29 mouse cellular contexts compared by ENCODE assay signal in the genomic region with DNA sequence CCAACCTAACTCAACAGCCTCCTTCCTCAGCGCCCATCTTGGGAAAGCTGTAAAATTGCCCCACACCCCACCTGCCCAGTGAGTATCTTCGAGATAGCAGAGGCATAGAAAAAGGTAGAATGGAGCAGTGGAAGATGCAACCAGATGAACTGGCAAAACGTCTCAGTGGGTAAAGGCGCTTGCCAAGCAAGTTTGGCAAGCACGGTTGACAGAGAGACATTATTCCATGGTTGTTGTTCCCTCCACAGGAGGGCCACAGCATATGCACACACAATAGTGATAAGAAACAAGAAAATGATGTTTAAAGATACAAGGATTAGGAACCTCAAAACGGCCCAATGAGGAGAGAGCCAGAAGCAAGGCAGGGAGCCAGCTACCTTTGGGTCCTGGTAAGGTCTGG. TPM values are rescaled to one million over a fixed set of nuclear protein-coding genes. Genes with fewer than 3 reads are reported as not detected.
DNase-seq lines count a peak whose midpoint lies in the region; ATAC-seq and TF ChIP-seq lines count a peak whose summit lies in the region.
"Had no signal": no experiment of that assay in that cellular context is flagged by ENCODE, and none has a peak within 500 bp of the region (broad histone marks: within the 10 kb centered on the region; RNA-seq: fewer than 3 reads in every experiment).

No protein-coding gene starts in this region.

- peak; percentile 56 to 71 for DNase-seq in cerebellum, postnatal 10 days
- no peak for DNase-seq in cerebellum, adult 8-10 months
- DNase-seq in left cerebral cortex, postnatal 4 days = peak; percentile 41
- DNase-seq in left cerebral cortex, adult 18-20 months (ENCODE audit: low spot score in 2 of 2) = no peak
- peak; percentile 49 for DNase-seq in adipocyte (ENCODE audit: low spot score)
- DNase-seq in stomach, postnatal 0 days (ENCODE audit: low spot score) = no peak
- no peak for DNase-seq in gastrocnemius, postnatal 14 days
- DNase-seq: adrenal gland, adult 8-10 months; adrenal gland, postnatal 36 days; B cell, adult 2 months; cerebellum, adult 11 months; cerebellum, adult 9-11 months; gastrocnemius, adult 2 months; gastrocnemius, postnatal 25 days; heart, adult 18-20 months; heart, postnatal 10 days; heart, postnatal 36 days; kidney, adult 2 months had no signal

- no peak overlapping the region for H3K4me2 ChIP-seq in stomach, postnatal 0 days (replicated peaks; ENCODE audit: low read depth)
- H3K4me2 ChIP-seq: embryonic facial prominence, embryonic 12.5 days; embryonic facial prominence, embryonic 15.5 days; forebrain, embryonic 12.5 days; heart, embryonic 12.5 days; heart, embryonic 15.5 days; hindbrain, embryonic 13.5 days had no signal

- H3K4me1 ChIP-seq in stomach, postnatal 0 days (replicated peaks; ENCODE audit: control insufficient read depth, insufficient read depth) = no peaks in the 10 kb centered on the region
- H3K4me1 ChIP-seq: embryonic facial prominence, embryonic 12.5 days had no signal

- ATAC-seq in stomach, postnatal 0 days (ENCODE audit: low FRiP score, low TSS enrichment) = no peak
- ATAC-seq: forebrain, embryonic 16.5 days; hindbrain, embryonic 16.5 days; inflammation-experienced regulatory T-cells, adult 6 months; intestine, embryonic 16.5 days had no signal

- H3K9me3 ChIP-seq in stomach, postnatal 0 days (ENCODE audit: control insufficient read depth, low read length) = no peaks in the 10 kb centered on the region
- H3K9me3 ChIP-seq: embryonic facial prominence, embryonic 12.5 days; embryonic facial prominence, embryonic 15.5 days; forebrain, embryonic 12.5 days; heart, embryonic 12.5 days; heart, embryonic 15.5 days; hindbrain, embryonic 10.5 days; hindbrain, embryonic 13.5 days had no signal

- H3K36me3 ChIP-seq in stomach, postnatal 0 days (ENCODE audit: control insufficient read depth, insufficient read depth, low read length) = no peaks in the 10 kb centered on the region; the same call in 1 of the 2 replicates
- H3K36me3 ChIP-seq: embryonic facial prominence, embryonic 12.5 days; embryonic facial prominence, embryonic 15.5 days; forebrain, embryonic 12.5 days; heart, embryonic 12.5 days; heart, embryonic 15.5 days; hindbrain, embryonic 10.5 days; hindbrain, embryonic 13.5 days had no signal

- peak; percentile 5; the same call in 1 of the 2 replicates for TF ChIP-seq CTCF in stomach, postnatal 0 days (IDR thresholded peaks at IDR 0.05; ENCODE audit: low read depth)

- no peaks in the 10 kb centered on the region for H3K27me3 ChIP-seq in stomach, postnatal 0 days (ENCODE audit: control insufficient read depth, insufficient read depth, low read length)

- no peak overlapping the region for H3K9ac ChIP-seq in stomach, postnatal 0 days (ENCODE audit: low read length)
- H3K9ac ChIP-seq: embryonic facial prominence, embryonic 12.5 days; embryonic facial prominence, embryonic 15.5 days; forebrain, embryonic 12.5 days; heart, embryonic 12.5 days; heart, embryonic 15.5 days; hindbrain, embryonic 13.5 days had no signal

- H3K4me3 ChIP-seq in stomach, postnatal 0 days (ENCODE audit: low read depth, low read length) = no peak overlapping the region
- H3K4me3 ChIP-seq: embryonic facial prominence, embryonic 12.5 days; embryonic facial prominence, embryonic 15.5 days; forebrain, embryonic 12.5 days; gastrocnemius, adult 2 months; heart, embryonic 12.5 days; heart, embryonic 15.5 days; hindbrain, embryonic 10.5 days; hindbrain, embryonic 13.5 days had no signal

- TF ChIP-seq EP300 in stomach, postnatal 0 days (optimal IDR thresholded peaks at IDR 0.05) = no peak

- intact Hi-C loops in left cerebral cortex, postnatal 4 days (cut with DNase I) = no loop called here
- intact Hi-C loops in gastrocnemius, postnatal 14 days (cut with DNase I; ENCODE audit: low total_unique reads) = no loop called here

- H3K27ac ChIP-seq in stomach, postnatal 0 days (replicated peaks) = no peak overlapping the region
- H3K27ac ChIP-seq: embryonic facial prominence, embryonic 12.5 days; embryonic facial prominence, embryonic 15.5 days; forebrain, embryonic 12.5 days; heart, embryonic 15.5 days; hindbrain, embryonic 10.5 days; hindbrain, embryonic 13.5 days had no signal

- 54% methylated on average over 6 of the region's 6 CpGs for WGBS in stomach, postnatal 0 days

RNA-seq across cellular contexts. Expression of a gene that starts 1.2 kb away (rescaled TPM):
- total RNA-seq in left cerebral cortex, postnatal 4 days (2021) = 1 to 10 TPM in 1 of 2 experiments, under 1 TPM in 1; 0.98 to 1.2 TPM
- 1 to 10 TPM; 1.8 to 2.5 TPM for total RNA-seq in left cerebral cortex, adult 18-20 months (2021)
- polyA plus RNA-seq in stomach, postnatal 0 days (2015; fragmentation: Nextera tagmentation; extraction: Ambion mirVana) = 13.0 and 13.5 TPM in 2 replicates
- 10 to 100 TPM; 17.9 to 21.5 TPM for total RNA-seq in gastrocnemius, postnatal 14 days (2021)

RNA-seq across cellular contexts. Expression of a gene that starts 7.4 kb away (rescaled TPM):
- total RNA-seq in left cerebral cortex, postnatal 4 days (2021) = 10 to 100 TPM in 1 of 2 experiments, 1 to 10 TPM in 1; 9.6 to 11.8 TPM
- 10 to 100 TPM; 26.8 to 28.0 TPM for total RNA-seq in left cerebral cortex, adult 18-20 months (2021)
- 16.1 and 17.3 TPM in 2 replicates for polyA plus RNA-seq in stomach, postnatal 0 days (2015; fragmentation: Nextera tagmentation; extraction: Ambion mirVana)
- total RNA-seq in gastrocnemius, postnatal 14 days (2021) = 100 to 1,000 TPM in 1 of 2 experiments, 10 to 100 TPM in 1; 100.0 to 110 TPM

Comparison
In these comparisons a context has a peak if more than half of its experiments do, and no peak if none do; other contexts are left out.
1. DNase-seq: peak in cerebellum, postnatal 10 days (2 of 2), left cerebral cortex, postnatal 4 days (single experiment) and adipocyte (single experiment); none in cerebellum, adult 8-10 months (single experiment), left cerebral cortex, adult 18-20 months (0 of 2), stomach, postnatal 0 days (single experiment) and gastrocnemius, postnatal 14 days (single experiment).
2. RNA of a gene that starts 1.2 kb away (total RNA-seq): 17.9 to 21.5 TPM in gastrocnemius, postnatal 14 days; 1.8 to 2.5 TPM in left cerebral cortex, adult 18-20 months and 0.98 to 1.2 TPM in left cerebral cortex, postnatal 4 days; every median in the first group is over 4 times any median in the second.